Mouse (Mus musculus) adrenal gland, adult (tissue): ENCODE data around the gene Cbx8.

ENCODE experiments used
- DNase-seq, 2 experiments: peaks; one replicate each; pipeline ENCODE4 v3.0.0; 2022 to 2023; ENCODE audit warnings: low spot score in 1 of 2; ENCODE audit not compliant: inconsistent age in 2 of 2

Gene Cbx8

GRCm38 (mm10) chr11:118999361-118999804 is 41.4 kb downstream of the Cbx8 start:
- no peak for DNase-seq

GRCm38 (mm10) chr11:118998540-118999265 is 42.1 kb downstream of the Cbx8 start:
- DNase-seq = peak; percentile 73 to 92

- DNase-seq = no peak
Measured at GRCm38 (mm10) chr11:118997182-118997581, 43.6 kb downstream of the Cbx8 start.

GRCm38 (mm10) chr11:118995448-118995847 is 45.3 kb downstream of the Cbx8 start:
- DNase-seq = no peak

- no peak for DNase-seq
Measured at GRCm38 (mm10) chr11:118992781-118993180, 48.0 kb downstream of the Cbx8 start.

GRCm38 (mm10) chr11:118987999-118988398 is 52.8 kb downstream of the Cbx8 start, which contains the start of gene Enpp7:
Enpp7 (plus strand) TSS chr11:118988188.
- DNase-seq = no peak
